Mouse (Mus musculus) erythroblast, embryonic 14.5 days (primary cell): Measurements from ENCODE around the gene Dnajb14. TPM values are rescaled to one million over a fixed set of nuclear protein-coding genes. Genes with fewer than 3 reads are reported as not detected.
A peak's percentile ranks its signal among the peaks of the same experiment; 100 is the strongest.
"Not testable (repeated sequence)": the region's sequence is repeated elsewhere in the genome, so short reads cannot be mapped to it uniquely, and the experiment has no call there.

ENCODE experiments used
- H3K27me3 ChIP-seq: 2 replicates; pipeline ENCODE4 v1.6.1; 2012; ENCODE audit warnings: inconsistent platforms; ENCODE audit not compliant: control insufficient read depth
- H3K36me3 ChIP-seq: 2 replicates; pipeline ENCODE4 v1.6.1; 2012; ENCODE audit warnings: mild to moderate bottlenecking, inconsistent platforms; ENCODE audit not compliant: control insufficient read depth
- H3K4me1 ChIP-seq: 2 replicates; pipeline ENCODE4 v1.6.1; 2012; ENCODE audit warnings: inconsistent platforms; ENCODE audit not compliant: control insufficient read depth
- H3K4me3 ChIP-seq: replicated peaks from 2 replicates; pipeline ENCODE3; 2012; ENCODE audit warnings: moderate library complexity, mild to moderate bottlenecking, inconsistent platforms
- H3K9me3 ChIP-seq: 2 replicates; pipeline ENCODE4 v1.6.1; 2012; ENCODE audit warnings: low read length, inconsistent platforms, mixed read lengths; ENCODE audit not compliant: control insufficient read depth
- GATA1 ChIP-seq: IDR thresholded peaks from 2 replicates; pipeline ENCODE4 v1.6.1; 2012; ENCODE audit warnings: low read length, inconsistent platforms, mixed read lengths
- TAL1 ChIP-seq: IDR thresholded peaks from 3 replicates; pipeline ENCODE4 v1.6.1; 2012; ENCODE audit warnings: low read length, inconsistent platforms, mixed read lengths
- polyA plus RNA-seq: library from polyadenylated mRNA; stranded (reverse); fragments of >175 nt; gene quantifications from 2 replicates; pipeline ENCODE4 v1.2.3, GENCODE M21; 2012

Gene Dnajb14
- polyA plus RNA-seq, 1 experiment, result 0.11 TPM

DNA sequence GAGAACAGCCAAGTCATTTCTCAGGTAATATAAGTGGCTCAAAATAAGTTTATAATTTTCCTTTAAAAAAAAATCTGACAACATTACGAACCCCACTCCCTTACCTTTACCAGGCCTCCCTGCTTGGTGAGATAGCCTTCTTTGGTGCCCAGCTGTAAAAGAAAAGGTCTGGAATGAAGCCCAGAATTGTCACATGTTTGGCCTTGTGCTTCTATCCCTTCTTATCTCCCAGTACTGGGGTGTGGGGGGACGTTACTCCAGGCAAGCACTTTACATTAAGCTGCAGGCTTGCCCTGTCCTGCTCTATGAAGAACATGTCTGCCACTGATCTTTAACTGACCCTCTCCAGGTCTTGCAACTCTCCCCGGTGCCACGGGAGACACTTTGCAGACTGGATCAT lies 73.3 kb downstream of the Dnajb14 start:
- peaks cover 45% of the 10 kb centered on the region for H3K36me3 ChIP-seq
- no peaks in the 10 kb centered on the region for H3K9me3 ChIP-seq
- H3K4me3 ChIP-seq, result no peak overlapping the region
- TF ChIP-seq TAL1, result no peak
- TF ChIP-seq GATA1, result no peak
- H3K27me3 ChIP-seq, result no peaks in the 10 kb centered on the region
- H3K4me1 ChIP-seq, result peaks cover 68% of the 10 kb centered on the region

DNA sequence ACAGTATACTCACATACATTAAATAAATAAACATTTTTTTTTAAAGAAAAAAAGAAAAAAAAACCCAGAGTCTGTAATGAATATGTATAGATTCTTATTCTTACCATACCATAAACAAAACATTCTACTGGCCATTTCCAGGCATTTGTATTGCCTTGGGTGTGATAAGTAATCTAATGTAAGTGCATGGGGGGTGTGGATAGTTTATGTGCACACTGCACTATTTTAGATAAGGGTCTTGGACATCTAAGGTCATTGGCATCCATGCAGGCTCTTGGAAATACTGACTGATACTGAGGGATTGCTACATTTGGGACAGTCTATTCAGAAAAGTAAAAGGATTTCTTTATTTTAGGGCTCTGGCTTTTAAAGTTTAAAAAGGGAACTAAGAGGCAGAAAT lies 74.1 kb downstream of the Dnajb14 start:
- no peak overlapping the region for H3K4me3 ChIP-seq
- TF ChIP-seq GATA1 (no peak), TAL1 (no peak)
- peaks cover 46% of the 10 kb centered on the region for H3K36me3 ChIP-seq
- no peaks in the 10 kb centered on the region for H3K27me3 ChIP-seq
- peaks cover 68% of the 10 kb centered on the region for H3K4me1 ChIP-seq
- no peaks in the 10 kb centered on the region for H3K9me3 ChIP-seq

DNA sequence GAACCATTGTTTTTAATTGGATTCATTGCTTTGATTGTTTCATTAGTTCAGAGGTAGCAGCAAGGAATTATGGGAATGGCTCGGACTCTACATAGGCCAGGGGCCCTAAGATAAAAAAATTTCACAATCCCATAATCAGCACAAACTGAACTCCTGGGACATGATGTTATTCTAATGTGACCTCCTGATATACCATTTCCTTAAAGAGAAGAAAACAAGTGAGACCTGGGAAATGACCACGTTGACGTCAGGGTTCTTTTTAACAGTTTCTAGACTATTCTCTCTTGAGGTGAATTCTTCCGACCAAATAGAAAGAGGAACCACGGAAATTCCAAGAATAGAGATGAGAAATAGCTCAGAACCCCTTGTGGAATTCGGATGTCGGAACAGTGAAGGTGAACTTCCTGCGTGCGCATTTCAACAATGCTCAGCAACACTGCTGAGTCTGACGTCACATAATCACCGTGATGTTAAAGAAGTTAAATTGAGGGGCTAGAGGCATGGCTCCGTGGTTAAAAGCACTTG lies 74.7 kb downstream of the Dnajb14 start:
- H3K9me3 ChIP-seq, result no peaks in the 10 kb centered on the region
- H3K4me3 ChIP-seq, result no peak overlapping the region
- H3K27me3 ChIP-seq, result no peaks in the 10 kb centered on the region
- H3K36me3 ChIP-seq, result peaks cover 46% of the 10 kb centered on the region
- no peak for TF ChIP-seq TAL1
- no peak for TF ChIP-seq GATA1
- H3K4me1 ChIP-seq, result peaks cover 72% of the 10 kb centered on the region

DNA sequence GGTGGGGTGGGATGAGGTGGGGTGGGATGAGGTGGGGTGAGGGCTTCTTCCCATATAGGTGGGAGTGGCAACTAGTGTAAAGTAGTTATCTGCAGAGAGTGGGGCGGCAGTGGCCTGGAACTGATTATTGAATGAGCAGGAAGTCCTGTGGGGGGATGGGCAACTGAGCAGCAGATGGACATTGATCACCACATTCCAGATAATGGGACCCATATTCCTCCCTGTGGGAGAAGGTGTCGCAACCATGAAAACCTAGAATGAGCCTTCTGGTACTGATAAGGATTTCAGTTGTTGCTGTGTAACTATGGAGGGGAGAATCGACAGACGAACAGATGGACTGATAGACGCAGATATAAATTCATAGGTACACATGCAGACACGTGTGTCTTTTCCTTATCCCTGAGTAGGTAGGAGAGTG lies 76.3 kb downstream of the Dnajb14 start:
- TF ChIP-seq GATA1, result peak; percentile 43; the same call in 1 of the 2 replicates
- peak; percentile 29; the same call in 1 of the 3 replicates for TF ChIP-seq TAL1
- no peaks in the 10 kb centered on the region for H3K27me3 ChIP-seq
- H3K9me3 ChIP-seq, result no peaks in the 10 kb centered on the region
- H3K36me3 ChIP-seq, result peaks cover 44% of the 10 kb centered on the region
- H3K4me3 ChIP-seq, result no peak overlapping the region
- peaks cover 82% of the 10 kb centered on the region for H3K4me1 ChIP-seq

DNA sequence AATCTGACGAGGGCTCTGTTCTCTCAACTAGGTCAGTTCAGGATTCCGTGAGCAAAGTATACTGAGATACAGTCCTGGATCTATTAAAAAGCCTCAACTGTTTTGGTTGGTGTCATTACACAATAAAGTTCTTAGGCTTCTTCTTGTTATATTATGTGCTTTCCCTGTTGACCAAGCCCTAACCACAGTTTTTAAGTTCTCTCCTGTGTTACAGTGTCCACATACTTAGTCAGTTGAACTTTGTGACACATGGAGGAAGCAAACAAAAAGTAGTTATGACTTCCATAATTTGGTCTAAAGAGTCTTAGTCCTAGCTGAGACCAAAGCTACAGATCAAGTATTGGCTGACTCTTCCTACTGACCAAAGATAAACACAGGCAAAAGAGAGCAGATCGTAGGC lies 79.4 kb downstream of the Dnajb14 start:
- Histone ChIP-seq H3K36me3 (peaks cover 43% of the 10 kb centered on the region), H3K9me3 (no peaks in the 10 kb centered on the region), H3K4me3 (no peak overlapping the region), H3K27me3 (no peaks in the 10 kb centered on the region), H3K4me1 (peaks cover 85% of the 10 kb centered on the region)
- TF ChIP-seq TAL1, result no peak
- no peak for TF ChIP-seq GATA1

DNA sequence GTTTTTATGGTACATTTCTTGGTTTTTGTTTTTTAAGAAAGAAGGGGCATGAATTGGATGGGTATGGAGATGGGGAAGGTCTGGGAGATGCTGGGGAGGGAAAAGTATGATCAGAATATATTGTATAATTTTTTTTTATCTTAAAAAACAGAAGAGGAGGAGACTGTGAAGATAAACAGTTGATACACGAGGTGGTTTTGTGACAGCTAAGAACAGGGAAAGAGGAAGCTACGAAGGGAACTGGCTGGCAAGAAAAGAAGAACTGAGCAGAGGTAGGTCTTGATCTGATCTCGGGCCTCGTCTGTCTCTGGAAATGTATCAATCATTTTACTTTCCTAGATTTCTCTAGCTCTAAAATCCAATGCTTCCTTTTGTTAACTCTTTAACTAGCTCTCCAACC lies 80.0 kb downstream of the Dnajb14 start:
- Histone ChIP-seq H3K9me3 (no peaks in the 10 kb centered on the region), H3K4me3 (no peak overlapping the region), H3K4me1 (peaks cover 85% of the 10 kb centered on the region), H3K36me3 (peaks cover 40% of the 10 kb centered on the region), H3K27me3 (no peaks in the 10 kb centered on the region)
- TF ChIP-seq GATA1 (no peak), TAL1 (no peak)

DNA sequence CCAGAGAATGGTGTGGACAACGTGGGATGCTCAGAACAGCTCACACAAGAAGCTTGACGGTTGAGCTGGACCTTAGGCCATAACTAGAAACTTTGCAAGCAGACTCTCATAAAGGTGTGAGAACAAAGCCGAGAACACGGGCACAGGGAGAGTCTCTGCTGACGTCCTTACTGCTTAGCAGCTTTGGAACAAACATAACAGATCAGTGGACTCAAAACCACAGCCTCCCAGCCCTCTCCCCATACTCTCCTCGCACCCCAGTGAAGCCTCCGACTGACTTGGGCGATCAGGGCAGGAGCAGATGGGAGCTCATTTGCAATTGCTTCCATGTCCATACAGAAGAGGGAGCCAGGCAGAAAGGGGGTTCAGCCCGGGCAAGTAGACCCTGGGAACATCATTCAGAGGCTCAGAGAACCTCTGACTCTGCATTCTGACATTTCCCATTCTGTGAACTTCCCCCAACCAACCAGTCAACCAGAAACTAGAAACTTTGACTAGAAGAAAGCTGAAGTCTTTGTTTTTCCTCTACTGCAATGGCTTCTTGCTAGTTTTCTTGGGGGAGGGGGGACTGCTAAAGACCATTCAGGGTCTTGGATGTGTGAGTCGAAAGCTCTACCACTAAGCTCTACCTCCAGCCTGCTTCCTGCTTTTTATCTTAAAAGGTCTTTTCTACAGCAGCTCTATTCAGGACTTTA lies 82.9 kb downstream of the Dnajb14 start:
- H3K4me3 ChIP-seq, result no peak overlapping the region
- no peaks in the 10 kb centered on the region for H3K27me3 ChIP-seq
- TF ChIP-seq GATA1 (no peak), TAL1 (no peak)
- peaks cover 88% of the 10 kb centered on the region for H3K4me1 ChIP-seq
- H3K9me3 ChIP-seq, result no peaks in the 10 kb centered on the region
- peaks cover 40% of the 10 kb centered on the region for H3K36me3 ChIP-seq

DNA sequence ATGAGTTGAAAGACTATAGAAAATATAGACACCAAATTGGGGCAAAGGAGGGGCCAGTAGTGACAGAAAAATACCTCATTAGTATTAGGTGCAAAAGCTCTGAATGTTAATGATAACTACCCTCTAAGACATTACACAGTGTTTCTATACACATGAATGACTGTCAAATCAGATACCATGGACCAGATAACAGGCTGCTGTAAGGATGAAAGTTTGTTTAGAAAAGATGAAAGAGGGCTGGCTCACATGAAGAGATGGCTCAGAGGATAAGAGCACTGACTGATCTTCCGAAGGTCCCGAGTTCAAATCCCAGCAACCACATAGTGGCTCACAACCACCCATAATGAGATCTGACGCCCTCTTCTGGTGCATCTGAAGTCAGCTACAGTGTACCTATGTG lies 83.8 kb downstream of the Dnajb14 start:
- not testable (repeated sequence) for H3K9me3 ChIP-seq, H3K4me3 ChIP-seq, H3K27me3 ChIP-seq
- Histone ChIP-seq H3K4me1 (peaks cover 91% of the 10 kb centered on the region), H3K36me3 (peaks cover 31% of the 10 kb centered on the region)

DNA sequence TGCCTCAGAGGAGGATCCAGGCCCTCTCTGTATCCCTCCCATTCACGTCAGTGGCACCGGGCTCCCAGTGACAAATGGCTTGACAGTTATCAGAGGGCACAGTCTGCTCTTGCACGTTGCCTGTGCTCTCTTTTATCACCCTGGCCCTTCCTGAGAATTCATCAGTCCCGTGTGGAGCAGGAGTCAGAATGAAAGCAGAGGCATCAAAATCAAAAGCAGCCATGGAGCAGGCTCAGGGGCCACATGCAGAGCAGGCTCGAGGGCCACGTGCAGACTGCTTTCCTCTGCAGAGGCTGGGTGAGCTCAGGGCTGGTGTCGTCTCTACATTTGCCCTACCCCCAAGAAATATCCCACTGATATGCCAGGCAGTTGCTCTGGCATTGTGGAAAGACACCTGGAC lies 84.3 kb downstream of the Dnajb14 start:
- no peaks in the 10 kb centered on the region for H3K27me3 ChIP-seq
- peaks cover 28% of the 10 kb centered on the region for H3K36me3 ChIP-seq
- peaks cover 93% of the 10 kb centered on the region for H3K4me1 ChIP-seq
- peak overlapping the region; percentile 27 for H3K4me3 ChIP-seq
- TF ChIP-seq GATA1 (no peak), TAL1 (peak; percentile 50; the same call in 2 of the 3 replicates)
- H3K9me3 ChIP-seq, result no peaks in the 10 kb centered on the region
